Mouse (Mus musculus): Measurements from ENCODE around the gene Nes.

- TF ChIP-seq EP300 (optimal IDR thresholded peaks at IDR 0.05) (no peak), CTCF (IDR thresholded peaks at IDR 0.05; ENCODE audit: low read depth) (no peak)
Observed at GRCm38 (mm10) chr3:87945781-87946540, 24.9 kb upstream of the Nes start.
